Mouse (Mus musculus) hindbrain, embryonic 10.5 days (tissue): ENCODE results near the gene Syt12. TPM values are rescaled to one million over a fixed set of nuclear protein-coding genes. Genes with fewer than 3 reads are reported as not detected.

ENCODE experiments used
- DNase-seq: peaks from one replicate; pipeline ENCODE4 v3.0.0-alpha.2; 2017; ENCODE audit warnings: low spot score
- H3K27ac ChIP-seq: fragments of 300-500 bp; sonication (generic); 2 replicates; pipeline ENCODE4 v1.5.1; 2016; ENCODE audit warnings: mild to moderate bottlenecking, moderate library complexity
- H3K27me3 ChIP-seq: fragments of 300-500 bp; sonication (generic); 2 replicates; pipeline ENCODE4 v1.6.1; 2016; ENCODE audit warnings: mild to moderate bottlenecking; ENCODE audit not compliant: poor library complexity, insufficient read depth, severe bottlenecking
- H3K36me3 ChIP-seq: fragments of 300-500 bp; sonication (generic); 2 replicates; pipeline ENCODE4 v1.6.1; 2016; ENCODE audit warnings: mild to moderate bottlenecking, moderate library complexity
- H3K4me1 ChIP-seq: fragments of 300-500 bp; sonication (generic); replicated peaks from 2 replicates; pipeline ENCODE4 v1.6.1; 2016; ENCODE audit warnings: mild to moderate bottlenecking
- H3K4me3 ChIP-seq: fragments of 300-500 bp; sonication (generic); 2 replicates; pipeline ENCODE4 v1.5.1; 2016; ENCODE audit warnings: mild to moderate bottlenecking, moderate library complexity
- H3K9me3 ChIP-seq: fragments of 300-500 bp; sonication (generic); 2 replicates; pipeline ENCODE4 v1.6.1; 2016; ENCODE audit warnings: mild to moderate bottlenecking, moderate library complexity
- WGBS: fragments of 180-500 bp; shearing (Covaris S2); methylation state at CpG from one replicate; pipeline ENCODE4 v1.1.7; 2016; 5-methylcytosine and 5-hydroxymethylcytosine counted together
- polyA plus RNA-seq: library from polyadenylated mRNA; unstranded; fragments of >200 nt; fragmentation: Nextera tagmentation; extraction: Ambion mirVana; gene quantifications from 2 replicates; pipeline ENCODE4 v1.2.1, GENCODE M21; 2016

The Syt12 gene
- polyA plus RNA-seq, 1 experiment from 2014 or later, result 1.2 TPM

DNA sequence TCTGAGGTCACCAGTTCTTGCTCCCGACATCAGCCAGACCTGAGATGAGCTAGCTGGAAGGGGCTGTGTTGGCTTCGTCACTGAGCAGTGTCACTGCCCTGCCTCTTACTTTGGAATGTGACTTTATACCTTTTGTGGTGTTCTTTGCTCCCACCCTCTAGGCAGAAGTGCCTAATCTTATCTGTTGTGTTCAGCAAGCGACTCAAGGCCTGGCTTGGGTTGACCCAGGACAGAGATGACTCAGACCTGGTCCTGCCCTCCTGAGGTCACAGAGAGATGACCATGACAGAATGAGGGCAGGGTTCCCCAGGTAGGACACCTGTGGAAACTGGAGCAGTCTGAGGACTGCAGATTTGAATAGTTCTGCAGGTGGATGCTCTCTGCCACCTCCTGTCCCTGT lies 41.0 kb downstream of the Syt12 start:
- Histone ChIP-seq H3K4me1 (peaks cover 30% of the 10 kb centered on the region), H3K4me3 (no peak overlapping the region), H3K27ac (no peak overlapping the region), H3K27me3 (peaks cover 32% of the 10 kb centered on the region), H3K36me3 (no peaks in the 10 kb centered on the region), H3K9me3 (0 out of 2 replicates have a peak, but pooled peaks cover 7% of the 10 kb centered on the region)
- no peak for DNase-seq
- 93% methylated on average over 3 of the region's 3 CpGs for WGBS

DNA sequence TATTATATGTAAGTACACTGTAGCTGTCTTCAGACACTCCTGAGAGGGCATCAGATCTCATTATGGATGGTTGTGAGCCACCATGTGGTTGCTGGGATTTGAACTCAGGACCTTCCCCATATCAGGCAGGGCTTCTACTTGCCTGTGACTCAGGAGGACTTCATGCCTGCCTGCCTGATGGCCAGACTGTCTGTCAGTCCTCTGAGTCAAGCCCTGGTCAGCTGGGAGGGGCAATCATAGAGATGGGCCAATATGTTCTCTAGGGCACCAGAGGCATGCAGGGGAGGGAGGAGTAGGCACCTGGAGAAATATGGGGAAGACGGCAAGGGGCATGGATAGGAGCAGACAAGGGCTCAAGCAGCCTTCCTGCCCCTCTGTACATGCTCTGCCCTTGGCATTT lies 42.2 kb downstream of the Syt12 start:
- no peak overlapping the region for H3K4me3 ChIP-seq
- 0 out of 2 replicates have a peak, but pooled peaks cover 7% of the 10 kb centered on the region for H3K9me3 ChIP-seq
- H3K4me1 ChIP-seq, result peaks cover 18% of the 10 kb centered on the region
- WGBS, result 91% methylated on average over 1 of the region's 1 CpGs
- DNase-seq, result no peak
- no peaks in the 10 kb centered on the region for H3K36me3 ChIP-seq
- H3K27ac ChIP-seq, result no peak overlapping the region
- H3K27me3 ChIP-seq, result peaks cover 21% of the 10 kb centered on the region

DNA sequence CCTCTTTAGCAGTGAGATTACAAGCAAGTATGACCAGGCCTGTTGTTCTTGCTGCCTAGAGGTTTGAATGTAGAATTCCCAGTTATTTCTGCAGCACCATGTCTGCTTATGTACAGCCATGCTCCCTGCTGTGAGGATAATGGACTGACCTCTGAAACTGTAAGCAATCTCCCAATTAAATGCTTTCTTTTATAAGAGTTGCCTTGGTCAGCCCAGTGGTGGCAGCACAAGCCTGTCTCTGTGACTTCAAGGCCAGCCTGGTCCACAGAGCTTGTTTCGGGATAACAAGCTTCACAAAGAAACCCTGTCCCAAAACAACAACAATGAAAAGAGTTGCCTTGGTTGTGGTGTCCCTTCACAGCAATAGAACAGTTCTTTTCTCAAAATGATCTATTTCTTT lies 43.5 kb downstream of the Syt12 start:
- peaks cover 8% of the 10 kb centered on the region for H3K27me3 ChIP-seq
- 0 out of 2 replicates have a peak, but pooled peaks cover 5% of the 10 kb centered on the region for H3K9me3 ChIP-seq
- no peaks in the 10 kb centered on the region for H3K36me3 ChIP-seq
- H3K4me1 ChIP-seq, result peaks cover 6% of the 10 kb centered on the region
- H3K4me3 ChIP-seq, result no peak overlapping the region
- no peak for DNase-seq
- H3K27ac ChIP-seq, result no peak overlapping the region
- WGBS, result 72% methylated on average over 1 of the region's 1 CpGs

DNA sequence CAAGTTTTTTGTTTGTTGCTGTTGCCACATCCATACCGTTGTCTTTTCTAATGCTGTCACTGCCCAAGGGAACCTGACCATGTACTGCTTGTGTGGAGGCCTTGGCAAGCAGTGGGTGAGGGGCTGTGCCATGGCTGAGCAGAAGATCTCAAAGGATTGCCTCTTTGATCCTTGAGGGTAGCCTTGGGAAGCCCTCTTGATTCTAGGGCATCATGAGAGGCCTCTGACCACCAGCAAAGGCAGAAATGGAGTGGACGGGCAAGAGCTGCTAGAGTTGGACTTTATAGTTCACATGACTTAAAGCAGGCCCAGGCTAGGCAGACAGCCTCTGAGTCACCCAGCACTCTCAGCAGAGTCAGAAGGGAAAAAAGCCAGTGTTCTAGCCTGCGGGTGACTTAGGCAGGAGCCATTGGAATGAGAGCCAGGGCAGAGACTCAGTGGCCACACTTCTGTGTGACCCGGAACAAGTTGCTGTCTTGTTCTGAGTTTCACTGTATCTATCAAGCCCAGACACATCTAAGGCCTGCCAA lies 47.1 kb downstream of the Syt12 start:
- no peak overlapping the region for H3K4me3 ChIP-seq
- H3K36me3 ChIP-seq, result peaks cover 15% of the 10 kb centered on the region
- H3K9me3 ChIP-seq, result 0 out of 2 replicates have a peak, but pooled peaks cover under 1% of the 10 kb centered on the region
- no peak overlapping the region for H3K27ac ChIP-seq
- H3K27me3 ChIP-seq, result no peaks in the 10 kb centered on the region
- WGBS, result 93% methylated on average over 4 of the region's 4 CpGs
- no peak for DNase-seq
- H3K4me1 ChIP-seq, result no peaks in the 10 kb centered on the region

DNA sequence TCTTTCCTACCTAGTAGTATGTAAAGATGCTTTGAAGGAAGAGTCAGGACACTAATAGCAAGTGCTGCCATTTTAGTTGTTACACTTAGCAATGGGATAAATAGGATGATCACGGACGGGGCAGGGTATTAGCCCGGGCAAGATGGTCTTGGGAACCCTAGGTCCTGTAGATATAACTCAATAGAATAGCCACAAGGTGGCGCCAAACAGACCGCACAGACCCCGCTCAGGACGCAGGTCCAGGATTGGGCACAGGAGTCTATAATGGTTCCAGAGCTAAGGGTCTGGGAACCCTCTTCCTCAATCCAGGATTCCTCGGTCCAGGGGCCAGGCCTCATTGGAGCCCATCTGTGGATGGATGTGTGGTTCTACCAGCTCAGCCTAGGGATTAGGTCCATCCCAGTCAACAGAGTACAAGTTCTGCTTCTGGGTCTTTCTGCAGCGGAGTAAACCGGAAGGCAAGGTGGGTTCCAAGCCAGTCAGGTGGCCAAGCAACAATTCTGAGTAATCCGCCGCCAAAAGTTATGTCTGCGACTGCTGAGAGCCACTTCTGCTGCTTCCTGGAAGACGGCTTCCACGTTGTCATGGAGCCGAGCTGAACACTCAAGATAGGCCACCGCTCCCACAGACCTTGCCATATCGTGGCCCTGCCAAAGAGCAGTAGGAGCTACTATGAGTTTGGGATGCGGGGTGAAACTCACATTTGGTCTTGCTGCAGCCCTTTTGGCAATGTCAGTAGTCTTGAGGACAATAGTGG lies 51.5 kb downstream of the Syt12 start:
- no peaks in the 10 kb centered on the region for H3K9me3 ChIP-seq
- H3K36me3 ChIP-seq, result peaks cover 21% of the 10 kb centered on the region
- no peak overlapping the region for H3K27ac ChIP-seq
- 77% methylated on average over 19 of the region's 19 CpGs for WGBS
- no peak overlapping the region for H3K4me3 ChIP-seq
- no peaks in the 10 kb centered on the region for H3K27me3 ChIP-seq
- H3K4me1 ChIP-seq, result no peaks in the 10 kb centered on the region
- DNase-seq, result peak; percentile 38

DNA sequence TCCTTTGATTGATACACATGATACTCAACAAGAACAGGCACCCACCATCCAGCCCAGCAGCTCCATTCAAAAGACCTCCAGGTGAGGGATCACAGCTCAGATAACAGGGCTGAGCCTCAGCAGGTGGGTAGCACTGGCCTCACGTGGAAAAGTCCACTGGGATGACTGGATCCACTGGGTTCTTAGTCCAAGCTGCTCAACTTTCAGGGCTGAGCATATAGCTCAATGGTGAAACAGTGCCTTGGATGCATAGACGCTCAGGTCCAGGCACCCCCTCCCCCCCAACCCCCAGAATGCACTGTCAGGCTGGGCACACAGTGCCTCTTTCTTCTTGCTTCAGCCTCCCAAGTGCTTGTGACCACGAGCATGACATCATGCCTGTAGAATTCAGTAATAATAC lies 54.2 kb downstream of the Syt12 start:
- no peaks in the 10 kb centered on the region for H3K27me3 ChIP-seq
- DNase-seq, result no peak
- no peak overlapping the region for H3K27ac ChIP-seq
- no peaks in the 10 kb centered on the region for H3K4me1 ChIP-seq
- 77% methylated on average over 3 of the region's 3 CpGs for WGBS
- peaks cover 21% of the 10 kb centered on the region for H3K36me3 ChIP-seq
- no peaks in the 10 kb centered on the region for H3K9me3 ChIP-seq
- H3K4me3 ChIP-seq, result no peak overlapping the region

DNA sequence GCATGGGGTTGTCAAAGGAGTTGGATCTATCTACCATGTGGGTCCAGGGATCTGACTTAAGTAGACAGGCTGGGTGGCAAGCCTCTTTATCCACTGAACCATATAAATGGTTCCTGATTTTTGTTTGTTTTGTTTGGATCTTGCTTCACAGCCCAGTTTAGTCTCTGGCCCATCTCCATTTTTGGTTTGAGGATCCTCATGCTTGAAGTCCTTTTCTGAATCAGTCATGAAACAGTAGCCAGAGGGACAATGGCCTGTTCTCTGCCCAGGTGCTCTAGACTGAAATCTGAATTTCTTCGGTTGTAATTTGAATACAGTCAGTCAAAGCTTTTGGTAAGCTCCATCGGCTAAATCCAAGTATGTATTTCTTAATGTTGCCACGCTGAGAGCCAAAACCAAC lies 54.7 kb downstream of the Syt12 start:
- Histone ChIP-seq H3K9me3 (no peaks in the 10 kb centered on the region), H3K36me3 (peaks cover 21% of the 10 kb centered on the region), H3K27ac (no peak overlapping the region), H3K4me1 (no peaks in the 10 kb centered on the region), H3K27me3 (no peaks in the 10 kb centered on the region), H3K4me3 (no peak overlapping the region)
- 95% methylated on average over 3 of the region's 3 CpGs for WGBS
- no peak for DNase-seq

DNA sequence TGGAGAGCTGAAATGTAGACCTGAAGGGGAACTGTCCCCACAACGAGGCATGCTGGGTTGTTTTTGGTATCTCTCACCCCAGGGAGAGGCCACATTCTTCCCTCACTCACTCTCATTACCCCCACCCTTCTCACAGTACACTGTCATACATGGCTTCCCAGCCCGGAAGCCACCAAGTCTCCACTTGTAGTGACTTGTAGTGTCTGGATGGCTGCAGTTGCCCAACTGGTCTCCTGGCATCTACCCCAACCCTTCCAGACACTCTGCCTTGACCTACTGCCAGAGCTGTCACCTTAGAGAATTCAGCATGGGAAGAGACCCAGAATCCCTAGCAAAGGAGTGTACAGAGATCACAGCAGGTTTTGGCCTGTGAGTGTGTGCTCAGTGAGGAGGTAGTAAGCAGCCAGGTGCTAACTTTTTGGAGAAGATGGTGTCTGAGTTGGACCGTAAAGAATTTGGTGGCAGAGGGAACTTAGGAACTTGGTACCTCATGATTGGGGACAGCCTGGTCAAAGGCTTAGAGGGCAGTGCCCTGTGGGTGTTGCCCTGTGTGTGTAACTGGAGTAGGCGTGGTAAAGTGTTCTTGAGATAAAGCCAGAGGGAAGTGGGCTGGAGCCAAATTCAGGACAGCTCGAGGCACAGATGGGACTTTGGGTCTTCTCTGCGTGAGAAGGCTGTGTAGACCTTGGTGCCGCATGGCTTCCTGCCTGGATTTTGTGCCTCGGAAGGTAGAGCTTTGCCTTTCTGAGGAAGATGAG lies 56.9 kb downstream of the Syt12 start:
- no peak overlapping the region for H3K4me3 ChIP-seq
- H3K9me3 ChIP-seq, result no peaks in the 10 kb centered on the region
- H3K36me3 ChIP-seq, result peaks cover 8% of the 10 kb centered on the region; the same call in 1 of the 2 replicates
- H3K27me3 ChIP-seq, result no peaks in the 10 kb centered on the region
- 87% methylated on average over 8 of the region's 8 CpGs for WGBS
- H3K27ac ChIP-seq, result no peak overlapping the region
- H3K4me1 ChIP-seq, result no peaks in the 10 kb centered on the region
- DNase-seq, result no peak

DNA sequence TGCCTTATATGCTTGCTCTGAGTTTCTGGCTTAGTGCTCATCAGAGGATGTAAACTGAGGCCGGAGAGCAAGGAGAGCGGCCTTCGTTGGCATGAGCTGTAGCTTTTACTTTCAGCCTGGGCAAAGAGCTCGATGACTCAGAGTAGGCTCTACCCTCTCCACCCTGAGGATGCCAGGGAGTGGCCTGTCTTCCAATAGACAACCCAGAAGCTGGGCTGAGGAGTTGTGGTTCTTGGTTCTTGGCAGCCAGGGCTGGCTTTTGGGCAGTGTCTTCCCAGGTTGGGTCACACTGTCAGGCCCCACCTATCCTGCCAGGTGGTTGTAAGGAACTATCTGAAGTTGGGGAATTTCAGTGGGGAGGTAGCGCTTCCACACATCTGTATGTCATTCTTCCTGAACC lies 57.5 kb downstream of the Syt12 start:
- H3K36me3 ChIP-seq, result peaks cover 2% of the 10 kb centered on the region; the same call in 1 of the 2 replicates
- no peaks in the 10 kb centered on the region for H3K27me3 ChIP-seq
- no peak overlapping the region for H3K27ac ChIP-seq
- no peaks in the 10 kb centered on the region for H3K4me1 ChIP-seq
- no peak overlapping the region for H3K4me3 ChIP-seq
- 92% methylated on average over 5 of the region's 5 CpGs for WGBS
- H3K9me3 ChIP-seq, result no peaks in the 10 kb centered on the region
- DNase-seq, result no peak

DNA sequence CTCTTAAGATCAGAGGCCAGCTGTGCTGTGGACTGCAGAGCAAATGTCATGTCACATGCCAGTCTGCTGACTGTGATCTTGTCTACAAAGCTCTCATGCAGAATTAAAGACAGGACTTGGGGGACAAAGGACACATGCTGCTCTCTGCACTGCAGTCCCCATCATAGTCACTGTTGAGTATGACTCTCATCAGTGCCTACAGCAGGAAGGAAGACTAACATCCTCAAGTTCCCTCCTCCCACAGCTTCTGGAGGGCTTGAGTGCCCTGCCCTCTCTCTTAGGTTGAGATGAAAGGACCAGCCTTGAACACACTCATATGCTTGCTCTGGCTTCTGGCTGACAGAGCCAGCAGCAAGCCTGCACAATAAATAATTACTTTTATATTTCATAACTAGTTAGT lies 59.5 kb downstream of the Syt12 start:
- no peaks in the 10 kb centered on the region for H3K27me3 ChIP-seq
- no peaks in the 10 kb centered on the region for H3K36me3 ChIP-seq
- H3K4me3 ChIP-seq, result no peak overlapping the region
- no peaks in the 10 kb centered on the region for H3K9me3 ChIP-seq
- DNase-seq, result no peak
- no peaks in the 10 kb centered on the region for H3K4me1 ChIP-seq
- no peak overlapping the region for H3K27ac ChIP-seq

DNA sequence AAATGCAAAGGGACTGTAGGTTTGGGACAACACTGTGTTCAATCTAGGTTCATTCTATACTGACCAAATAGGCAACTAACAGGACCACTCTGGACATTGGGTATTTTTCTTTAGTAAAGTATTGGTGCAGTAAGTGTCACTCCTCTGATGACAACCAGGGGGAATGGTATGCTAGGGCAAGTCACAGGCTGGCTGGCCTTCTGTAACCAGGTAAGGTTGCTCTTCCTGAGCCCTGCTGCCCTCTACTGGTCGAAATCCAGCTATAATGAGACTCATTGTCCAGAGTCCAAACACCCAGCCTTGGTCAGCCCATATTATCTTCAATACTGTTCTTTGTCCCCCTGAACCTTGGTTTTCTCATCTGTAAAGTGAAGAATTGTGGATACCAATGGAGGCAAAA lies 60.1 kb downstream of the Syt12 start:
- H3K36me3 ChIP-seq, result no peaks in the 10 kb centered on the region
- H3K4me1 ChIP-seq, result no peaks in the 10 kb centered on the region
- H3K9me3 ChIP-seq, result no peaks in the 10 kb centered on the region
- WGBS, result 0% methylated on average over 1 of the region's 1 CpGs
- H3K27ac ChIP-seq, result no peak overlapping the region
- DNase-seq, result peak; percentile 46
- no peaks in the 10 kb centered on the region for H3K27me3 ChIP-seq
- no peak overlapping the region for H3K4me3 ChIP-seq

DNA sequence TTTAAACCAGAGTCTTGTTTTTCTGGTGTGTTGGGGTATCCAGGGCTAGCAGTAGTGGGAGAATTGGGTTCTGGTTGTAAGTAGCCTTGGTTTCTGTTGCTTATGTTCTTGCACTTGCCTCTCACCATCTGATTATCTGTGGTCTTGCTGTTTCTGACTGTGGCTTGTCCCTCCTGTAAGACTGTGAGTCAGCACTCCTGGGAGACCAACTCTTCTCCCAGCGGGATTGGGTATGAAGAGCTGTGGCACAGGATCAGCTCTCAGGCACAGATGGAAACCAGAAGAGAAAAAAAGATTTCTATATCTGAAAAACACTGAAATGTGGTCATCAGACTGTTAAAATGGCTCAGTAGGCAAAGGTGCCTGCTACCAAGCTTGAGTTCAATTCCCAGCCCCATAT lies 62.6 kb downstream of the Syt12 start:
- H3K4me1 ChIP-seq, result no peaks in the 10 kb centered on the region
- no peak for DNase-seq
- no peaks in the 10 kb centered on the region for H3K9me3 ChIP-seq
- H3K4me3 ChIP-seq, result no peak overlapping the region
- no peaks in the 10 kb centered on the region for H3K27me3 ChIP-seq
- no peaks in the 10 kb centered on the region for H3K36me3 ChIP-seq
- no peak overlapping the region for H3K27ac ChIP-seq
- 70% methylated on average over 1 of the region's 1 CpGs for WGBS

DNA sequence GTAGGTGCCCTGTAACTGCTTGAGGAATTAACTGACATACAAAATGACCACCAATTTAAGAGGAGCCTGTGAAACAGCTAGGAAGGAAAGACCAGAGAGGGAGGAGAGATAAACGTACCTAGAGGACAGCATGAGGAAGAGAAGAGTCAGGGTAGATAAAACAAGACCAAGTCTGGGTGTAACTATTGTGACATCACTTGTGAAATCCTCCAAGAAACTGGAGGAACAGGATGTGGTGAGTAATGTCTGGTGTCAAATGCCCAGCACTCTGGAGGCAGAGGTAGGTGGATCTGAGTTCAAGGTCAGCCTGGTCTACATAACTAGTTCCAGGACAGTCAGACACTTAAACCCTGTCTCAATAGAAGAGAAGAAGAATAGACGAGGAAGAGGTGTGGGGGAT lies 68.2 kb downstream of the Syt12 start:
- no peak for DNase-seq
- Histone ChIP-seq H3K4me1 (no peaks in the 10 kb centered on the region), H3K27ac (no peak overlapping the region), H3K4me3 (no peak overlapping the region), H3K36me3 (no peaks in the 10 kb centered on the region), H3K9me3 (no peaks in the 10 kb centered on the region), H3K27me3 (no peaks in the 10 kb centered on the region)
- 72% methylated on average over 2 of the region's 2 CpGs for whole genome bisulfite sequencing
